Mouse (Mus musculus) CH12.LX (cell line): Measurements from ENCODE around the gene Rad52. TPM values are rescaled to one million over a fixed set of nuclear protein-coding genes. Genes with fewer than 3 reads are reported as not detected.

ENCODE experiments used
- DNase-seq: peaks from one replicate; pipeline ENCODE4 v3.0.0-alpha.2; 2013; ENCODE audit errors: extremely low read depth
- H3K27ac ChIP-seq: 2 replicates; pipeline ENCODE4 v1.5.1; 2012; ENCODE audit warnings: low read depth, mild to moderate bottlenecking, control low read depth, moderate library complexity; ENCODE audit not compliant: insufficient read depth
- H3K27me3 ChIP-seq: replicated peaks from 2 replicates; pipeline ENCODE3; 2012; ENCODE audit warnings: inconsistent platforms
- H3K36me3 ChIP-seq, 2 experiments: replicated peaks in 1 of 2; 2 replicates each; pipeline versions ENCODE3 to v1.6.1; 2012; ENCODE audit warnings: inconsistent platforms in 1 of 2, low read length in 1 of 2, mild to moderate bottlenecking in 1 of 2, mixed read lengths in 1 of 2, moderate library complexity in 1 of 2; ENCODE audit not compliant: control insufficient read depth in 1 of 2, insufficient read depth in 1 of 2
- H3K4me1 ChIP-seq, 2 experiments: 2 replicates each; pipeline ENCODE4 v1.6.1; 2012; ENCODE audit warnings: inconsistent platforms in 1 of 2, moderate library complexity in 1 of 2; ENCODE audit not compliant: insufficient read depth in 2 of 2, control insufficient read depth in 1 of 2
- H3K4me2 ChIP-seq: 2 replicates; pipeline ENCODE4 v1.6.1; 2012; ENCODE audit warnings: low read depth, mild to moderate bottlenecking, control low read depth; ENCODE audit not compliant: poor library complexity, insufficient read depth, severe bottlenecking
- H3K4me3 ChIP-seq, 3 experiments: fragments of 150-350 bp in 1 of 3; sonication (generic) in 1 of 3; replicated peaks in 1 of 3; 2 replicates each; pipeline versions ENCODE3 to v1.5.1; 2011 to 2012; ENCODE audit warnings: low read depth in 2 of 3, low read length in 2 of 3, mild to moderate bottlenecking in 2 of 3, moderate library complexity in 2 of 3, control low read depth in 1 of 3, improper control_type of control experiment in 1 of 3, inconsistent platforms in 1 of 3, mixed read lengths in 1 of 3; ENCODE audit not compliant: poor library complexity in 1 of 3
- H3K79me2 ChIP-seq: replicated peaks from 2 replicates; pipeline ENCODE4 v1.6.1; 2012; ENCODE audit warnings: mild to moderate bottlenecking, moderate library complexity; ENCODE audit not compliant: control insufficient read depth, poor library complexity, insufficient read depth, severe bottlenecking; ENCODE audit errors: extremely low read depth
- H3K9ac ChIP-seq: 2 replicates; pipeline ENCODE4 v1.6.1; 2012; ENCODE audit warnings: low read depth, mild to moderate bottlenecking, control low read depth, moderate library complexity; ENCODE audit not compliant: insufficient read depth
- H3K9me3 ChIP-seq: replicated peaks from 2 replicates; pipeline ENCODE3; 2012; ENCODE audit warnings: low read length, inconsistent platforms, mixed read lengths
- CHD1 ChIP-seq: IDR thresholded peaks from 2 replicates; pipeline ENCODE4 v1.6.1; 2012; ENCODE audit warnings: low read depth, low read length, improper control_type of control experiment, inconsistent platforms
- CHD2 ChIP-seq: IDR thresholded peaks from 2 replicates; pipeline ENCODE4 v1.6.1; 2011; ENCODE audit warnings: low read length, improper control_type of control experiment
- IRF4 ChIP-seq: IDR thresholded peaks from 2 replicates; pipeline ENCODE4 v1.6.1; 2014; ENCODE audit warnings: low read depth, mild to moderate bottlenecking, inconsistent platforms, low read length, improper control_type of control experiment
- MEF2A ChIP-seq: IDR thresholded peaks from 2 replicates; pipeline ENCODE4 v1.6.1; 2014; ENCODE audit warnings: low read depth, mild to moderate bottlenecking, inconsistent platforms, low read length, improper control_type of control experiment, borderline replicate concordance
- MXI1 ChIP-seq: IDR thresholded peaks from 2 replicates; pipeline ENCODE4 v1.6.1; 2011; ENCODE audit warnings: mild to moderate bottlenecking, low read depth, low read length, improper control_type of control experiment
- PAX5 ChIP-seq: IDR thresholded peaks from 2 replicates; pipeline ENCODE4 v1.6.1; 2012; ENCODE audit warnings: low read length, inconsistent platforms, mixed read lengths
- RAD21 ChIP-seq: IDR thresholded peaks from 2 replicates; pipeline ENCODE4 v1.6.1; 2011; ENCODE audit warnings: low read depth, mild to moderate bottlenecking, low read length, improper control_type of control experiment, moderate library complexity
- SIN3A ChIP-seq: IDR thresholded peaks from 2 replicates; pipeline ENCODE4 v1.6.1; 2012; ENCODE audit warnings: low read length, improper control_type of control experiment, inconsistent platforms
- TCF12 ChIP-seq: IDR thresholded peaks from 2 replicates; pipeline ENCODE4 v1.6.1; 2014; ENCODE audit warnings: low read depth, mild to moderate bottlenecking, inconsistent platforms, low read length, improper control_type of control experiment
- ZMIZ1 ChIP-seq: IDR thresholded peaks from 2 replicates; pipeline ENCODE4 v1.6.1; 2012; ENCODE audit warnings: low read depth, mild to moderate bottlenecking, inconsistent platforms, low read length, improper control_type of control experiment
- ZNF384 ChIP-seq: IDR thresholded peaks from 2 replicates; pipeline ENCODE4 v1.6.1; 2012; ENCODE audit warnings: low read depth, low read length, improper control_type of control experiment, inconsistent platforms
- dilution Hi-C: fragments of 300-500 bp; cut with MboI; formaldehyde crosslinking; loops from 2 replicates; pipeline ENCODE4 v1.14.3; 2020; ENCODE audit warnings: low sequenced_read_pairs; ENCODE audit not compliant: extremely low pct_unique_long_range_greater_than_20kb, extremely low pct_ligation_motif_present
- in situ Hi-C: fragments of 300-500 bp; cut with MboI; formaldehyde crosslinking; loops from 3 replicates; pipeline ENCODE4 v1.14.3; 2019; ENCODE audit warnings: low sequenced_read_pairs, low pct_ligation_motif_present, low pct_unique_long_range_greater_than_20kb, mixed read lengths
- polyA plus RNA-seq: library from polyadenylated mRNA; unstranded; fragments of >175 nt; gene quantifications from 2 replicates; pipeline ENCODE4 v1.2.1, GENCODE M21; 2012; ENCODE audit warnings: low read depth; ENCODE audit not compliant: insufficient read length
- total RNA-seq, 2 experiments: library from RNA; depleted of rRNA; stranded (reverse); fragments of 300-350 nt in 1 of 2; fragments of >200 nt in 1 of 2; gene quantifications; 2 replicates each; pipeline ENCODE4 v1.2.3; 2012 to 2014

The Rad52 gene
- total and polyA plus RNA-seq, 3 experiments: 9.3 to 12.2 (median 10.2) TPM

DNA sequence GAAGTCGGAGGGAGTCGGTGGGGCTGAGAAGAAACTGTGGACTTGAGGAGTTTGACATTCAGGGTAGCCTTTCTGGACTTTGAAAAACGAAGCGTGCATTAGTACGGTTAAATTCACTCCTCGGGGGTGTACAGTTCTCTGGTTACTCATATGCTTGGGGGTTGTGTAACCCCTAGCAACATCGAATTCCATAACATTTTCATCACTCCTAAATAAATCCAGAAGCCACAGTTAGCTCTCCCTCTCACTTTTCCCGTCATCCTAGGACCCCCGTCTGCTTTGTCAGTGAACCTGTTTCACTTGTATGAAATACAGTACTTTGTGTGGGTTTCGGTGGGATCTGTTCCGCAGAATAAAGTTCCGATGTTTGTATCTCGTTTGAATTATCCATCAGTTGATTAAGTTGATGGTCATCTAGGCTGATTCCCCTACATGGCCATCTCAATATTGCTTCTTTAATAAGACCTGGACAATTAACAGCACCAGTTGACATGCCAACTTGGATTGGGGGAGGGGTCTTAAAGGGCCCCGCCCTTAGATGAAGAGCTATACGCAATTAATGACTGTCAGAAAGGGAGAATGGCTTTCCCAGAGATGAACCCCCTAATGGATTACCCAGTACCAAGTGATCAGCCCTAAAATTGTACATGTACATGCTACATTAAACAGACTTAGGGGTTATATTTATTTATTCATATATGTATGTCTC, 737 bp downstream of the Rad52 start:
- no peaks in the 10 kb centered on the region for H3K9me3 ChIP-seq
- H3K4me2 ChIP-seq: peak overlapping the region; percentile 92
- peak overlapping the region; percentile 92 to 96 (median 95) for H3K4me3 ChIP-seq
- dilution Hi-C loops (no loop called here), in situ Hi-C loops (loop anchor here (25.0 kb wide), 2 partner anchors 91 to 416 kb away; partner anchors contain the start of gene Fbxl14)
- no peaks in the 10 kb centered on the region for H3K27me3 ChIP-seq
- H3K9ac ChIP-seq: peak overlapping the region; percentile 85
- peaks cover 0 to 11% of the 10 kb centered on the region in 2 experiments; a peak in 3 of 4 replicates for H3K4me1 ChIP-seq
- peaks cover 15% of the 10 kb centered on the region for H3K79me2 ChIP-seq
- no peak for TF ChIP-seq SIN3A
- TF ChIP-seq PAX5: no peak
- TF ChIP-seq CHD2: peak; percentile 42; the same call in 1 of the 2 replicates
- no peak for TF ChIP-seq CHD1
- TF ChIP-seq MXI1: no peak
- peaks cover 4 to 31% of the 10 kb centered on the region in 2 experiments for H3K36me3 ChIP-seq
- no peak overlapping the region for H3K27ac ChIP-seq
- peak; percentile 38 for DNase-seq

GRCm38 (mm10) chr6:119905461-119905860, 3.0 kb downstream of the Rad52 start:
- Histone ChIP-seq H3K36me3 (peaks cover 4 to 42% of the 10 kb centered on the region in 2 experiments), H3K9ac (no peak overlapping the region), H3K4me2 (no peak overlapping the region), H3K4me3 (no peak overlapping the region), H3K79me2 (peaks cover 20% of the 10 kb centered on the region), H3K4me1 (peaks cover 0 to 11% of the 10 kb centered on the region in 2 experiments; a peak in 3 of 4 replicates), H3K9me3 (no peaks in the 10 kb centered on the region), H3K27ac (no peak overlapping the region), H3K27me3 (no peaks in the 10 kb centered on the region)
- dilution Hi-C loops: no loop called here
- no peak for DNase-seq
- TF ChIP-seq MEF2A (no peak), SIN3A (no peak), RAD21 (no peak), IRF4 (no peak), ZMIZ1 (no peak), ZNF384 (no peak)
- in situ Hi-C loops: loop anchor here (25.0 kb wide), 2 partner anchors 93 to 418 kb away; partner anchors contain the start of gene Fbxl14

DNA sequence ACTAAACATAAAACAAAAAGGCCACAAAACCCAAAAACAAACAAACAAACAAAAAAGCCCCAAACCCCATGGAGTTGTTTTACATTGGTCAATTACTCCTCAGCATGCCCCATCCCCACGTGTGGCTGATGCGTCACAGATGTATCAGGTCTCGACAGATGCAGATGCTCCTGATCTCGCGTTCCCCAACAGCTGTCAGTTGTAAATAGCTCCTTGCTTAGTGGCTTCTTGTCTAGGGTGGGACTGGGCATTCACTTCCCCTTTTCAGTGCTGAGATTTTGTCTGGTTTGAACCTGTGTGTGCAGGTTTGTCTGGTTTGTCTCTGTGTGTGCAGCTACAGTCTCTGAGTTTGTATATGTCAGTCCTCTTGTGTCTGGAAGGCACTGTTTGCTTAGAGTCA, 9.5 kb downstream of the Rad52 start:
- Histone ChIP-seq H3K36me3 (peaks cover 42 to 75% of the 10 kb centered on the region in 2 experiments), H3K27ac (no peak overlapping the region), H3K9ac (no peak overlapping the region), H3K27me3 (no peaks in the 10 kb centered on the region), H3K79me2 (peaks cover 4% of the 10 kb centered on the region), H3K4me3 (no peak overlapping the region), H3K4me2 (no peak overlapping the region), H3K9me3 (no peaks in the 10 kb centered on the region), H3K4me1 (peaks cover 0 to 16% of the 10 kb centered on the region in 2 experiments; a peak in 2 of 4 replicates)
- no peak for TF ChIP-seq TCF12
- TF ChIP-seq MXI1: peak; percentile 13; the same call in 1 of the 2 replicates
- in situ Hi-C loops (loop anchor here (10.0 to 25.0 kb wide), 3 partner anchors 100 to 425 kb away; partner anchors contain the start of gene Fbxl14), dilution Hi-C loops (no loop called here)
- DNase-seq: peak; percentile 72
